Mouse (Mus musculus) spleen, adult 2 months (tissue): ENCODE data around the gene Tbc1d19.

Source experiments
- CTCF ChIP-seq: fragments of 200-500 bp; IDR thresholded peaks from 2 replicates; pipeline ENCODE4 v1.5.1; 2011; ENCODE audit warnings: mild to moderate bottlenecking, inconsistent platforms; ENCODE audit not compliant: insufficient read depth, insufficient read length, insufficient replicate concordance; ENCODE audit errors: extremely low read depth
- POLR2A ChIP-seq: fragments of 200-500 bp; IDR thresholded peaks from 2 replicates; pipeline ENCODE4 v1.6.1; 2011; ENCODE audit warnings: low read depth, low read length, inconsistent platforms

GRCm38 (mm10) chr5:53834489-53834888 is 25.1 kb downstream of the Tbc1d19 start:
- TF ChIP-seq POLR2A (no peak), CTCF (no peak)
